Mouse (Mus musculus) bone marrow macrophage, adult 2 months (primary cell): ENCODE measurements around the gene Fam126a.

Source experiments
- CTCF ChIP-seq: IDR thresholded peaks from 2 replicates; pipeline ENCODE4 v1.5.1; 2012; ENCODE audit warnings: low read depth, mild to moderate bottlenecking, low read length, moderate library complexity
- POLR2A ChIP-seq: IDR thresholded peaks from 2 replicates; pipeline ENCODE4 v1.6.1; 2012; ENCODE audit warnings: mild to moderate bottlenecking, low read depth, low read length, borderline replicate concordance

- no peak for TF ChIP-seq POLR2A
- TF ChIP-seq CTCF, result no peak
Measured at GRCm38 (mm10) chr5:23993553-23993894, 37.0 kb downstream of the Fam126a start.
